Mouse (Mus musculus): Measurements from ENCODE around the gene Cyp2b23. TPM values are rescaled to one million over a fixed set of nuclear protein-coding genes. Genes with fewer than 3 reads are reported as not detected.
"Not testable (repeated sequence)": the region's sequence is repeated elsewhere in the genome, so short reads cannot be mapped to it uniquely, and the experiment has no call there.

Gene Cyp2b23
- polyA plus RNA-seq (2016; fragmentation: Nextera tagmentation; extraction: Ambion mirVana), result not detected in 2 replicates

DNA sequence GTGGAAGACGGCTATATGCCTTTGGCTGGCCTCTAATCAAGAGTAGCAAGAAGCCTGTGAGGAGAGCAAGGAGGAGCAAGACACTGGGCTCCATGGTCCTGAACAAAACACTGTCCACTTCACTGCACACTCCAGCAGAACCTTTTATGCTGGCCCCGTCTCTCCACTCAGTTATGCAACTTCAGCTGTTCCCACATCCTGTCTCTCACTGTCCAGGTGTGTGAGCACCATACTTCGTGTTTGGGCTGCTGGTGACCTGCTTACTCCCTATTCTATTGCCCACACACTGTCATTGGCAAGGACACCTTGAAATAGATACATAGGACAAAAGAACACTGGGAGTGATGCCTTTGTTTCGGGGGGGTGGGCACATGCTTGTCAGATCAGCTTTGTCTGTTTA is at the start of gene Cyp2b23:
TSS of gene Cyp2b23 (minus strand) at position 101 of the 400 bp plus-strand sequence.
- 82% methylated on average over 4 of the region's 4 CpGs for WGBS
- H3K27me3 ChIP-seq (ENCODE audit: poor library complexity, severe bottlenecking), result no peaks in the 10 kb centered on the region
- H3K4me1 ChIP-seq, result no peaks in the 10 kb centered on the region
- H3K27ac ChIP-seq, result no peak within 1 kb of the TSS
- H3K36me3 ChIP-seq (replicated peaks), result no peaks in the 10 kb centered on the region
- DNase-seq (ENCODE audit: extremely low spot score, low spot score), result no peak
- peaks cover 12% of the 10 kb centered on the region; the same call in 1 of the 2 replicates for H3K9me3 ChIP-seq
- H3K4me3 ChIP-seq, result no peak within 1 kb of the TSS

DNA sequence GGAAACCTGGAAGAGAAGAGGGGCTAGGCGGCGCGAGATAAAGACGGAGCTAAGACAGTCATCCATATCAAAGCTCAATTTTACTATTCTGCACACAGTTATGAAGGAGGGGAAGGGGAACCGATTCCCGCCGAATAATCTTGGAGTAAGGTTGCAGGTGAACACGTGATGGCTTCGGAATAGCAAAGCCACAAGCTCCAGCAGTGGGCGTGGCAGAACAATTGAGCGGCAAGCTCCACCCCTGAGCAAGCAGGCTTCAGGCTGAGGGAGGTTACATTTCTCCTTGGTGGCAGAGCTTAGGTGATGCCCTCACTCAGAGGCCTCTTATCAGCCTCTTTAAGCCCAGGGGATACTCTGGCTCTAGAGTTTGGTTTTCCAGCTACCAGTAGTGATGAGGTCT is 24.8 kb upstream of the Cyp2b23 start:
- Histone ChIP-seq H3K9me3 (peaks cover 15% of the 10 kb centered on the region), H3K36me3 (replicated peaks) (no peaks in the 10 kb centered on the region), H3K27me3 (ENCODE audit: poor library complexity, severe bottlenecking) (no peaks in the 10 kb centered on the region), H3K4me1 (no peaks in the 10 kb centered on the region), H3K27ac (no peak overlapping the region), H3K4me3 (no peak overlapping the region)
- DNase-seq (ENCODE audit: extremely low spot score, low spot score), result no peak
- 91% methylated on average over 11 of the region's 11 CpGs for WGBS

DNA sequence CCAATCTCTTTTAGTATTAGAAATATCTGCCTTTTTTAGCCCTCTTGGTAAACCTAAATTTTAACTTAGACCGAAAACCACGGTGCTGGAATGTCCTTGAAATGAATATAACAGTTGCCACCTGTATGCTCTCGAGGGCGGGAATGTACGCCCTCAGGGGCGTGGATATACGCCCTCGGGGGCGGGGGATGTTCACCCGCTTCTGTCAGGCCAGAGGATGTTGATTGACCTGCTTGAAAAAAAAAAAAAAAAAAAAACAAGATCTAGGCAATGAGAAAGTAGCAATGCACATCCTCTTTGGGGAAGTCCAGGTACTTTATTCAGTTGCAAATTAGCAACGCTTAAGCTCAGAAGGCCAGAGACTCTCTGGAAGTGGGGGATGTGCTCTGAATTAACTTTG is 20.8 kb upstream of the Cyp2b23 start:
- no peaks in the 10 kb centered on the region for H3K4me1 ChIP-seq
- H3K27ac ChIP-seq, result no peak overlapping the region
- WGBS, result 35% methylated on average over 11 of the region's 11 CpGs
- no peak overlapping the region for H3K4me3 ChIP-seq
- H3K9me3 ChIP-seq, result peaks cover 6% of the 10 kb centered on the region; the same call in 1 of the 2 replicates
- H3K36me3 ChIP-seq (replicated peaks), result no peaks in the 10 kb centered on the region
- no peak for DNase-seq (ENCODE audit: extremely low spot score, low spot score)
- no peaks in the 10 kb centered on the region for H3K27me3 ChIP-seq (ENCODE audit: poor library complexity, severe bottlenecking)

DNA sequence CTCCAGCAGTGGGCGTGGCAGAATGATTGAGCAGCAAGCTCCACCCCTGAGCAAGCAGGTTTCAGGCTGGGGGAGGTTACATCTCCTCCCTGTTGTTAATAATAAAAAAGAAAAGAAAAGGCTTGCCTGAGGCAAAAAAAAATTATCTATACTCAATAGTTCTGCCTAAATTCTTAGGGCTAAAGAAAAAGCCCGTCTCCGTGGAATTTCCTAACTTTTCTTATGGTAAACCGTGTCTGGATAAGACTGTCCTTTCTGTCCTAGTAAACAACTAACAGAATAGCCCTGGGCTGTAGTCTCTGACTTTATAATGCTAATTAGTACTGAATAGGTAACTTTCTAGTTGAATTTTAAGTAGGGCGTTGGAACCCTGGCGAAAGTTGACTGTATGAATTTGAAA is 20.0 kb upstream of the Cyp2b23 start:
- WGBS, result 43% methylated on average over 6 of the region's 6 CpGs

DNA sequence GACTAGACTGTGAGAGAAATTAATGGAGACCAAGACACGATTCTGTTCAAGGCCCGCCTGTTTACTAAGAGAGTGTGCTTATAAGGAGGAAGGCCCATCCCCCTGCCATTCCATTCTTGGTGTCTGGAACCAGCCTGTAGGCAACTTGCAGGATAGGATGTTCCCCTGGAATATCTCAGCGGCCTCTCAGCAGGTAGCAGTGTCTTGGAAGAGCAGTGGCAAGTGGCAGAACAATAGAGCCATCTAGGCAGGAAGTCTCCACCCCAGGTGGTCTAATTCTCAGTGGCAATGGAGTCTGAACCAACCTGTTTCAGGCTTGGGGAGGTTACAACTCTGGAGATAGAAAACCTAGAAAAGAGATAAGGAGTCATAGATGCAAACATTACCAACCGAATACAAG is 13.9 kb upstream of the Cyp2b23 start:
- no peaks in the 10 kb centered on the region for H3K36me3 ChIP-seq (replicated peaks)
- 76% methylated on average over 4 of the region's 4 CpGs for WGBS
- H3K4me1 ChIP-seq, result no peaks in the 10 kb centered on the region
- H3K27ac ChIP-seq, result no peak overlapping the region
- no peak for DNase-seq (ENCODE audit: extremely low spot score, low spot score)
- H3K27me3 ChIP-seq (ENCODE audit: poor library complexity, severe bottlenecking), result no peaks in the 10 kb centered on the region
- no peaks in the 10 kb centered on the region for H3K9me3 ChIP-seq
- H3K4me3 ChIP-seq, result no peak overlapping the region

More for the DNA sequence above, 20.0 kb upstream of the Cyp2b23 start:
- H3K27me3 ChIP-seq (ENCODE audit: poor library complexity, severe bottlenecking); H3K27ac ChIP-seq; H3K36me3 ChIP-seq (replicated peaks); H3K4me3 ChIP-seq; H3K4me1 ChIP-seq; H3K9me3 ChIP-seq; DNase-seq (ENCODE audit: extremely low spot score, low spot score): not testable (repeated sequence)

DNA sequence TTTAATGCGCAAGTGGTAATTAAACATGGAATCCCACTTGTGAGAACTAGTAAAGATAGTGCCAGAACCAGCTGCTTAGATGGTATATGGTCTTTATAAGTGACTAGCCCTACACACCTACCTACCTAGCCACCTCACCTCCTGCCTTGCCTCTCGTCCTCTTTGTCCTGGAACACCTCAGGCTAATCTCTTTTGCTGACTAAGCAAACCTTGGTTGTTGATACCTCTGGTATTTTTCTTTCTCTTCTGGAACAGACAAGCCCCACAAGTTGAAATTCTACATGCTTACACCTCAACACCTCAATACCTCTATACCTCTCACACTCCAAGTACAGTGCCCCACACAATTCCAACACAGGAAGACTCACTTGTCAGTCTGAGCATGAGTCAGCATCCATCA is 524 bp downstream of the Cyp2b23 start:
- peaks cover 11% of the 10 kb centered on the region; the same call in 1 of the 2 replicates for H3K9me3 ChIP-seq
- DNase-seq (ENCODE audit: extremely low spot score, low spot score), result no peak
- H3K27ac ChIP-seq, result no peak overlapping the region
- no peaks in the 10 kb centered on the region for H3K36me3 ChIP-seq (replicated peaks)
- H3K27me3 ChIP-seq (ENCODE audit: poor library complexity, severe bottlenecking), result no peaks in the 10 kb centered on the region
- H3K4me3 ChIP-seq, result no peak overlapping the region
- WGBS, result 84% methylated on average over 2 of the region's 2 CpGs
- H3K4me1 ChIP-seq, result no peaks in the 10 kb centered on the region

DNA sequence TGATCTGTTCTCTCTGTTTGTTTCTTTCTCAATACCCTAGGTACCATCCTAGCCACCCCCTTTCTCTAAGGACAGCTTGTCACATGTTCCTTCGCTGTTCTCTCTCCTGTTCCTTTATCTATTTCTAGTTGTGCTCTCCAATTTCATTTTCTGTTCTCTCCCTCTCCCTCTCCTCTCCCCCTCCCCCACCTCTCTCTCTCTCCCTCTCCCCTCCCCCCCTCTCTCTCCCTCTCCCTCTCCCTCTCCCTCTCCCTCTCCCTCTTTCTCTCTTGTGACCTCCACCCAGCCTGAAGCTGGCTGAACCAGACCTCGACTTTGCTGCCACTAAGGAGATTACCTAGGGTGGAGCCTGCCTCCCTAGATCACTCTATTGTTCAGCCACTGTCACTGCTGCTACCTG is 18.8 kb downstream of the Cyp2b23 start:
- not testable (repeated sequence) for H3K27ac ChIP-seq; DNase-seq (ENCODE audit: extremely low spot score, low spot score); H3K36me3 ChIP-seq (replicated peaks); H3K27me3 ChIP-seq (ENCODE audit: poor library complexity, severe bottlenecking); H3K4me1 ChIP-seq; H3K9me3 ChIP-seq; H3K4me3 ChIP-seq
- WGBS, result 42% methylated on average over 2 of the region's 2 CpGs

DNA sequence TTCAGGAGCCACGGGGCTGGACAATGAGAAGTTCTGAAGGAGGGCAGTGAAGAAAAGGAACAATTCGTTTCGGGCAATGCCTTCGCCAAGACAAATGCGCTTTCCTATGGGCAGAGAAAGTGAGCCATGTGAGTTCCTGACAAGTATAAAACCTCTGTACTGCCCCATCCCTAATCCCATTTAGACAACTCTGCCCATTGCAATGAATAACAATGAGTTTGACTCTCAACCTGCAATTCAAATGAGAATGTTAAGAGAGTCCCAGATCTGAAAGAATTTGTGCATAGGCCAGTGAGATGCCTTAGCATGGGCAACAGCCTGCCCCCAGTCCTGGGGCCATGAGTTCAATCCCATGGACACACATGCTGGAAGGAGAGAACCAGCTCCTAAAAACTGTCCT is 20.2 kb downstream of the Cyp2b23 start:
- peaks cover 9% of the 10 kb centered on the region; the same call in 1 of the 2 replicates for H3K9me3 ChIP-seq
- no peaks in the 10 kb centered on the region for H3K36me3 ChIP-seq (replicated peaks)
- no peak for DNase-seq (ENCODE audit: extremely low spot score, low spot score)
- H3K27ac ChIP-seq, result no peak overlapping the region
- H3K4me1 ChIP-seq, result no peaks in the 10 kb centered on the region
- no peak overlapping the region for H3K4me3 ChIP-seq
- 79% methylated on average over 5 of the region's 5 CpGs for WGBS
- H3K27me3 ChIP-seq (ENCODE audit: poor library complexity, severe bottlenecking), result no peaks in the 10 kb centered on the region

DNA sequence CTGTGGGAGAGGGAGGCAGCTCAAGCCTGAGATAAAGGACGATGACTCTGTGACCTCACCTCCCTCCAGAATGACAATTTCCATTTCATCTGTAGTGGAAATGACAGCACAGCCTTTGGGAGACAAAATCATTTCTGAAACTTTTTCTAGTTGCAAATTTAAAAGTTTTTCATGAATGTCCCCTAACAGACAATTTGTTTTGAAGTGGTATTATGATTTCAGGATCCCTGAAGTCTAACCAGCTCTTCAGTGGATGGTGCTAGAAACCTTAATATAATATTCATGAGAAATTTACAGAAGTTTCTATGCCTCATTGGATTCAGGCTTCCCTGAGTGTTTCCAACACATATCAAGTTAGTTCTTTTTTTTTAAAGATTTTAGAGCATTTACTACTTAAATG is 67.9 kb downstream of the Cyp2b23 start, which contains the start of gene Vmn1r185:
TSS of gene Vmn1r185 (minus strand) at position 101 of the 400 bp plus-strand sequence.
- 78% methylated on average over 1 of the region's 1 CpGs for WGBS
- not testable (repeated sequence) for H3K27me3 ChIP-seq (ENCODE audit: poor library complexity, severe bottlenecking); H3K4me3 ChIP-seq; H3K27ac ChIP-seq; H3K9me3 ChIP-seq; DNase-seq (ENCODE audit: extremely low spot score, low spot score); H3K36me3 ChIP-seq (replicated peaks); H3K4me1 ChIP-seq

Other genes with a start within 250 kb of the Cyp2b23 start
- gene Nlrp9a, start 151.4 kb downstream of the Cyp2b23 start, polyA plus RNA-seq (2016; fragmentation: Nextera tagmentation; extraction: Ambion mirVana), result not detected in 2 replicates
- gene Vmn1r185, start 68.0 kb downstream of the Cyp2b23 start, polyA plus RNA-seq (2016; fragmentation: Nextera tagmentation; extraction: Ambion mirVana), result not detected in 2 replicates
- gene Cyp2b19, start 70.7 kb upstream of the Cyp2b23 start, polyA plus RNA-seq (2016; fragmentation: Nextera tagmentation; extraction: Ambion mirVana), result 0.06 TPM in 1 of 2 replicates, not detected in the other
- not detected in 2 replicates for gene Cyp2g1, start 122.5 kb upstream of the Cyp2b23 start, polyA plus RNA-seq (2016; fragmentation: Nextera tagmentation; extraction: Ambion mirVana)
- gene Cyp2a5, start 148.9 kb upstream of the Cyp2b23 start, polyA plus RNA-seq (2016; fragmentation: Nextera tagmentation; extraction: Ambion mirVana), result not detected in 2 replicates

Data from forebrain, embryonic 10.5 days (tissue).